In genomic region chr2:25180973-25181890, GRCm38 (mm10) we compare ENCODE assay signal across 8 mouse cellular contexts. TPM values are rescaled to one million over a fixed set of nuclear protein-coding genes. Genes with fewer than 3 reads are reported as not detected.
DNase-seq lines count a peak whose midpoint lies in the region; ATAC-seq and TF ChIP-seq lines count a peak whose summit lies in the region.

No protein-coding gene starts in this region.

- peak overlapping the region; percentile 90 for H3K9ac ChIP-seq in MEL (ENCODE audit: control insufficient read depth, low read depth, low read length, poor library complexity, severe bottlenecking)
- H3K9ac ChIP-seq in embryonic facial prominence, embryonic 14.5 days (ENCODE audit: low read depth, low read length), result peak overlapping the region; percentile 56
- peak overlapping the region; percentile 64 for H3K9ac ChIP-seq in hindbrain, embryonic 14.5 days
- peak overlapping the region; percentile 72 for H3K9ac ChIP-seq in liver, embryonic 15.5 days
- peak overlapping the region; percentile 92 for H3K9ac ChIP-seq in neural tube, embryonic 12.5 days

- peak in 1 of 2 experiments; percentile 17; a peak in 1 of 4 replicates for TF ChIP-seq POLR2A in MEL (IDR thresholded peaks at IDR 0.05; ENCODE audit: control insufficient read depth in 1 of 2, insufficient read depth in 1 of 2, low read depth in 1 of 2, low read length in 2 of 2, poor library complexity in 1 of 2)

- peaks cover 1 to 6% of the 10 kb centered on the region in 2 experiments; a peak in 3 of 4 replicates for H3K4me1 ChIP-seq in MEL (ENCODE audit: control insufficient read depth in 1 of 2, insufficient read depth in 2 of 2, low read length in 2 of 2)
- H3K4me1 ChIP-seq in embryonic facial prominence, embryonic 14.5 days (ENCODE audit: control insufficient read depth, insufficient read depth, low read length), result peaks cover 27% of the 10 kb centered on the region
- H3K4me1 ChIP-seq in hindbrain, embryonic 14.5 days (replicated peaks; ENCODE audit: control insufficient read depth, insufficient read depth, low read length), result peaks cover 53% of the 10 kb centered on the region; the same call in 1 of the 2 replicates
- peaks cover 64% of the 10 kb centered on the region for H3K4me1 ChIP-seq in liver, embryonic 15.5 days (replicated peaks)
- peaks cover 78% of the 10 kb centered on the region for H3K4me1 ChIP-seq in neural tube, embryonic 12.5 days

- H3K9me3 ChIP-seq in MEL (replicated peaks; ENCODE audit: insufficient read depth, low read length), result no peaks in the 10 kb centered on the region
- no peaks in the 10 kb centered on the region for H3K9me3 ChIP-seq in embryonic facial prominence, embryonic 14.5 days (ENCODE audit: control insufficient read depth, low read length)
- no peaks in the 10 kb centered on the region for H3K9me3 ChIP-seq in hindbrain, embryonic 14.5 days (ENCODE audit: control insufficient read depth, low read length)
- H3K9me3 ChIP-seq in liver, embryonic 15.5 days (replicated peaks), result no peaks in the 10 kb centered on the region
- H3K9me3 ChIP-seq in neural tube, embryonic 12.5 days, result no peaks in the 10 kb centered on the region

- peak overlapping the region; percentile 86 for H3K27ac ChIP-seq in gastrocnemius, adult 2 months
- H3K27ac ChIP-seq in MEL (ENCODE audit: control insufficient read depth, low read depth, low read length), result peak overlapping the region; percentile 85
- peak overlapping the region; percentile 75 for H3K27ac ChIP-seq in embryonic facial prominence, embryonic 14.5 days (replicated peaks; ENCODE audit: low read depth, low read length)
- H3K27ac ChIP-seq in hindbrain, embryonic 14.5 days, result peak overlapping the region; percentile 74
- peak overlapping the region; percentile 87 for H3K27ac ChIP-seq in liver, embryonic 15.5 days (replicated peaks)
- peak overlapping the region; percentile 86 for H3K27ac ChIP-seq in neural tube, embryonic 12.5 days

- TF ChIP-seq EP300 in MEL (IDR thresholded peaks at IDR 0.05; ENCODE audit: low read depth in 1 of 2, low read length in 2 of 2), result no peak

- H3K4me3 ChIP-seq in gastrocnemius, adult 2 months, result peak overlapping the region; percentile 81
- peak overlapping the region; percentile 59 to 99 for H3K4me3 ChIP-seq in MEL (ENCODE audit: control insufficient read depth in 1 of 2, insufficient read depth in 1 of 2, low read depth in 2 of 2, low read length in 2 of 2)
- peak overlapping the region; percentile 57 for H3K4me3 ChIP-seq in embryonic facial prominence, embryonic 14.5 days (ENCODE audit: low read depth, low read length)
- peak overlapping the region; percentile 59 for H3K4me3 ChIP-seq in hindbrain, embryonic 14.5 days (replicated peaks; ENCODE audit: low read length)
- H3K4me3 ChIP-seq in liver, embryonic 15.5 days (replicated peaks), result peak overlapping the region; percentile 71
- H3K4me3 ChIP-seq in neural tube, embryonic 12.5 days, result peak overlapping the region; percentile 82

- TF ChIP-seq RAD21 in MEL (IDR thresholded peaks at IDR 0.05; ENCODE audit: low read depth, low read length), result no peak

- intact Hi-C loops in gastrocnemius, adult 2 months (cut with DNase I), result no loop called here

- H3K27me3 ChIP-seq in MEL (ENCODE audit: control insufficient read depth in 1 of 2, insufficient read depth in 2 of 2, low read length in 2 of 2), result no peaks in the 10 kb centered on the region
- H3K27me3 ChIP-seq in embryonic facial prominence, embryonic 14.5 days (replicated peaks; ENCODE audit: control insufficient read depth, insufficient read depth, low read length), result peaks cover 67% of the 10 kb centered on the region
- no peaks in the 10 kb centered on the region for H3K27me3 ChIP-seq in hindbrain, embryonic 14.5 days (ENCODE audit: control insufficient read depth, insufficient read depth, low read length)
- peaks cover 96% of the 10 kb centered on the region for H3K27me3 ChIP-seq in liver, embryonic 15.5 days
- 0 out of 2 replicates have a peak, but pooled peaks cover 3% of the 10 kb centered on the region for H3K27me3 ChIP-seq in neural tube, embryonic 12.5 days (replicated peaks)

- peak; percentile 62 for DNase-seq in gastrocnemius, adult 2 months
- no peak for DNase-seq in gastrocnemius, adult 18-20 months (ENCODE audit: low spot score)
- peak; percentile 83 for DNase-seq in MEL (ENCODE audit: low read depth, low spot score)
- peak; percentile 73 for DNase-seq in embryonic facial prominence, embryonic 14.5 days (ENCODE audit: low spot score)
- no peak for DNase-seq in hindbrain, embryonic 14.5 days (ENCODE audit: low spot score)
- DNase-seq in thymus, postnatal 36 days, result peak; percentile 59 to 69

- peak; percentile 32 for TF ChIP-seq CTCF in gastrocnemius, adult 2 months (IDR thresholded peaks at IDR 0.05)
- peak in 2 of 3 experiments; percentile 40 to 52; a peak in 4 of 6 replicates for TF ChIP-seq CTCF in MEL (IDR thresholded peaks at IDR 0.05 in 2 of 3, conservative IDR thresholded peaks at IDR 0.05 in 1 of 3; ENCODE audit: control insufficient read depth in 1 of 3, insufficient read depth in 1 of 3, low read depth in 2 of 3, low read length in 3 of 3, poor library complexity in 1 of 3, severe bottlenecking in 1 of 3)

- peak overlapping the region; percentile 85 for H3K4me2 ChIP-seq in embryonic facial prominence, embryonic 14.5 days (ENCODE audit: low read depth, low read length)
- peak overlapping the region; percentile 87 for H3K4me2 ChIP-seq in hindbrain, embryonic 14.5 days (replicated peaks)
- H3K4me2 ChIP-seq in liver, embryonic 15.5 days, result peak overlapping the region; percentile 99
- H3K4me2 ChIP-seq in neural tube, embryonic 12.5 days (replicated peaks), result peak overlapping the region; percentile 77

- H3K36me3 ChIP-seq in MEL (ENCODE audit: control insufficient read depth in 1 of 2, insufficient read depth in 2 of 2, low read length in 2 of 2), result peaks cover 0 to 5% of the 10 kb centered on the region in 2 experiments; a peak in 2 of 4 replicates
- no peaks in the 10 kb centered on the region for H3K36me3 ChIP-seq in embryonic facial prominence, embryonic 14.5 days (ENCODE audit: control insufficient read depth, insufficient read depth, low read length)
- no peaks in the 10 kb centered on the region for H3K36me3 ChIP-seq in hindbrain, embryonic 14.5 days (replicated peaks; ENCODE audit: control insufficient read depth, insufficient read depth)
- H3K36me3 ChIP-seq in liver, embryonic 15.5 days (replicated peaks), result no peaks in the 10 kb centered on the region
- peaks cover 8% of the 10 kb centered on the region; the same call in 1 of the 2 replicates for H3K36me3 ChIP-seq in neural tube, embryonic 12.5 days

- H3K79me2 ChIP-seq in MEL (ENCODE audit: control insufficient read depth, insufficient read depth, low read length, poor library complexity), result peaks cover 8% of the 10 kb centered on the region

- WGBS in embryonic facial prominence, embryonic 14.5 days, result under 1% methylated on average over 74 of the region's 100 CpGs
- under 1% methylated on average over 95 of the region's 100 CpGs for WGBS in hindbrain, embryonic 14.5 days
- under 1% methylated on average over 100 of the region's 100 CpGs for WGBS in liver, embryonic 15.5 days (ENCODE audit: insufficient replicate concordance)
- under 1% methylated on average over 99 of the region's 100 CpGs for WGBS in neural tube, embryonic 12.5 days

- ATAC-seq in embryonic facial prominence, embryonic 14.5 days (ENCODE audit: low read depth), result peak; percentile 47
- peak; percentile 41 for ATAC-seq in hindbrain, embryonic 14.5 days (ENCODE audit: low FRiP score)
- ATAC-seq in liver, embryonic 15.5 days (ENCODE audit: insufficient read depth), result peak; percentile 85
- peak; percentile 31 for ATAC-seq in neural tube, embryonic 12.5 days (ENCODE audit: low FRiP score, low read depth)

RNA-seq across cellular contexts. Expression of gene Nrarp, which starts 0.7 kb away (rescaled TPM):
- total RNA-seq in gastrocnemius, adult 2 months (2021), result 1 to 10 TPM; 4.0 to 5.2 TPM
- 1 to 10 TPM; 3.4 to 8.6 TPM for total RNA-seq in gastrocnemius, adult 18-20 months (2021)
- 6.3 and 6.5 TPM in 2 replicates for total RNA-seq in MEL (2012; rRNA removed)
- polyA plus RNA-seq in MEL (2012; ENCODE audit: insufficient read depth in 1 of 2, insufficient read length in 2 of 2, low read depth in 1 of 2, low replicate concordance in 2 of 2, missing spikeins in 1 of 2), result 10 to 100 TPM in 1 of 2 experiments, not detected in 1; 12.3 TPM
- polyA plus RNA-seq in embryonic facial prominence, embryonic 14.5 days (2014; fragmentation: Nextera tagmentation; extraction: Ambion mirVana), result 16.5 and 20.9 TPM in 2 replicates
- 15.6 and 19.9 TPM in 2 replicates for polyA plus RNA-seq in hindbrain, embryonic 14.5 days (2014; fragmentation: Nextera tagmentation; extraction: Ambion mirVana)
- 2.1 and 2.4 TPM in 2 replicates for polyA plus RNA-seq in liver, embryonic 15.5 days (2015; fragmentation: Nextera tagmentation; extraction: Ambion mirVana)
- polyA plus RNA-seq in neural tube, embryonic 12.5 days (2016; fragmentation: Nextera tagmentation; extraction: Ambion mirVana), result 96.8 and 97.4 TPM in 2 replicates

RNA-seq across cellular contexts. Expression of gene Tor4a, which starts 15.5 kb away (rescaled TPM):
- 1 to 10 TPM in 1 of 2 experiments, under 1 TPM in 1; 0.59 to 1.0 TPM for total RNA-seq in gastrocnemius, adult 2 months (2021)
- 1 to 10 TPM in 1 of 2 experiments, under 1 TPM in 1; 0.84 to 1.2 TPM for total RNA-seq in gastrocnemius, adult 18-20 months (2021)
- total RNA-seq in MEL (2012; rRNA removed), result 7.6 and 9.1 TPM in 2 replicates
- 10 to 100 TPM in 1 of 2 experiments, not detected in 1; 13.7 TPM for polyA plus RNA-seq in MEL (2012; ENCODE audit: insufficient read depth in 1 of 2, insufficient read length in 2 of 2, low read depth in 1 of 2, low replicate concordance in 2 of 2, missing spikeins in 1 of 2)
- polyA plus RNA-seq in embryonic facial prominence, embryonic 14.5 days (2014; fragmentation: Nextera tagmentation; extraction: Ambion mirVana), result 7.5 and 7.8 TPM in 2 replicates
- polyA plus RNA-seq in hindbrain, embryonic 14.5 days (2014; fragmentation: Nextera tagmentation; extraction: Ambion mirVana), result 2.0 and 2.2 TPM in 2 replicates
- polyA plus RNA-seq in liver, embryonic 15.5 days (2015; fragmentation: Nextera tagmentation; extraction: Ambion mirVana), result 6.2 and 6.8 TPM in 2 replicates
- polyA plus RNA-seq in neural tube, embryonic 12.5 days (2016; fragmentation: Nextera tagmentation; extraction: Ambion mirVana), result 1.5 and 1.8 TPM in 2 replicates

RNA-seq across cellular contexts. Expression of gene Nelfb, which starts 30.1 kb away (rescaled TPM):
- 10 to 100 TPM; 22.3 to 23.1 TPM for total RNA-seq in gastrocnemius, adult 2 months (2021)
- total RNA-seq in gastrocnemius, adult 18-20 months (2021), result 10 to 100 TPM; 18.8 to 21.3 TPM
- 62.9 and 63.1 TPM in 2 replicates for total RNA-seq in MEL (2012; rRNA removed)
- 10 to 100 TPM in 1 of 2 experiments, not detected in 1; 83.5 TPM for polyA plus RNA-seq in MEL (2012; ENCODE audit: insufficient read depth in 1 of 2, insufficient read length in 2 of 2, low read depth in 1 of 2, low replicate concordance in 2 of 2, missing spikeins in 1 of 2)
- polyA plus RNA-seq in embryonic facial prominence, embryonic 14.5 days (2014; fragmentation: Nextera tagmentation; extraction: Ambion mirVana), result 76.8 and 94.4 TPM in 2 replicates
- polyA plus RNA-seq in hindbrain, embryonic 14.5 days (2014; fragmentation: Nextera tagmentation; extraction: Ambion mirVana), result 88.0 and 91.6 TPM in 2 replicates
- polyA plus RNA-seq in liver, embryonic 15.5 days (2015; fragmentation: Nextera tagmentation; extraction: Ambion mirVana), result 35.9 and 40.6 TPM in 2 replicates
- polyA plus RNA-seq in neural tube, embryonic 12.5 days (2016; fragmentation: Nextera tagmentation; extraction: Ambion mirVana), result 104 and 106 TPM in 2 replicates

RNA-seq across cellular contexts. Expression of gene Stpg3, which starts 33.2 kb away (rescaled TPM):
- total RNA-seq in gastrocnemius, adult 2 months (2021), result not detected
- not detected for total RNA-seq in gastrocnemius, adult 18-20 months (2021)
- not detected in 2 replicates for total RNA-seq in MEL (2012; rRNA removed)
- under 1 TPM in 1 of 2 experiments, not detected in 1; 0.07 TPM for polyA plus RNA-seq in MEL (2012; ENCODE audit: insufficient read depth in 1 of 2, insufficient read length in 2 of 2, low read depth in 1 of 2, low replicate concordance in 2 of 2, missing spikeins in 1 of 2)
- not detected in 2 replicates for polyA plus RNA-seq in embryonic facial prominence, embryonic 14.5 days (2014; fragmentation: Nextera tagmentation; extraction: Ambion mirVana)
- polyA plus RNA-seq in hindbrain, embryonic 14.5 days (2014; fragmentation: Nextera tagmentation; extraction: Ambion mirVana), result not detected in 2 replicates
- polyA plus RNA-seq in liver, embryonic 15.5 days (2015; fragmentation: Nextera tagmentation; extraction: Ambion mirVana), result not detected in 2 replicates
- polyA plus RNA-seq in neural tube, embryonic 12.5 days (2016; fragmentation: Nextera tagmentation; extraction: Ambion mirVana), result not detected in 2 replicates

RNA-seq across cellular contexts. Expression of gene Fam166a, which starts 37.3 kb away (rescaled TPM):
- total RNA-seq in gastrocnemius, adult 2 months (2021), result not detected
- not detected for total RNA-seq in gastrocnemius, adult 18-20 months (2021)
- 1.1 TPM in 1 of 2 replicates, not detected in the other for total RNA-seq in MEL (2012; rRNA removed)
- polyA plus RNA-seq in MEL (2012; ENCODE audit: insufficient read depth in 1 of 2, insufficient read length in 2 of 2, low read depth in 1 of 2, low replicate concordance in 2 of 2, missing spikeins in 1 of 2), result 10 to 100 TPM in 1 of 2 experiments, not detected in 1; 15.6 TPM
- not detected in 2 replicates for polyA plus RNA-seq in embryonic facial prominence, embryonic 14.5 days (2014; fragmentation: Nextera tagmentation; extraction: Ambion mirVana)
- not detected in 2 replicates for polyA plus RNA-seq in hindbrain, embryonic 14.5 days (2014; fragmentation: Nextera tagmentation; extraction: Ambion mirVana)
- 1.0 TPM in 1 of 2 replicates, not detected in the other for polyA plus RNA-seq in liver, embryonic 15.5 days (2015; fragmentation: Nextera tagmentation; extraction: Ambion mirVana)
- polyA plus RNA-seq in neural tube, embryonic 12.5 days (2016; fragmentation: Nextera tagmentation; extraction: Ambion mirVana), result not detected in 2 replicates

Comparison
In these comparisons a context has a peak if more than half of its experiments do, and no peak if none do; other contexts are left out.
1. DNase-seq: peak in gastrocnemius, adult 2 months (single experiment), MEL (single experiment), embryonic facial prominence, embryonic 14.5 days (single experiment) and thymus, postnatal 36 days (2 of 2); none in gastrocnemius, adult 18-20 months (single experiment) and hindbrain, embryonic 14.5 days (single experiment).
2. ATAC-seq: peak in every context shown above with its lines; median percentile 85 in liver, embryonic 15.5 days; 47 in embryonic facial prominence, embryonic 14.5 days; 41 in hindbrain, embryonic 14.5 days; 31 in neural tube, embryonic 12.5 days.
3. Peak in every context shown above with its lines, with median percentiles within 50 percentile points of each other: H3K27ac ChIP-seq, H3K4me3 ChIP-seq, H3K9ac ChIP-seq and H3K4me2 ChIP-seq.